Comparison of ENCODE assay signal across 8 mouse cellular contexts in the genomic region with DNA sequence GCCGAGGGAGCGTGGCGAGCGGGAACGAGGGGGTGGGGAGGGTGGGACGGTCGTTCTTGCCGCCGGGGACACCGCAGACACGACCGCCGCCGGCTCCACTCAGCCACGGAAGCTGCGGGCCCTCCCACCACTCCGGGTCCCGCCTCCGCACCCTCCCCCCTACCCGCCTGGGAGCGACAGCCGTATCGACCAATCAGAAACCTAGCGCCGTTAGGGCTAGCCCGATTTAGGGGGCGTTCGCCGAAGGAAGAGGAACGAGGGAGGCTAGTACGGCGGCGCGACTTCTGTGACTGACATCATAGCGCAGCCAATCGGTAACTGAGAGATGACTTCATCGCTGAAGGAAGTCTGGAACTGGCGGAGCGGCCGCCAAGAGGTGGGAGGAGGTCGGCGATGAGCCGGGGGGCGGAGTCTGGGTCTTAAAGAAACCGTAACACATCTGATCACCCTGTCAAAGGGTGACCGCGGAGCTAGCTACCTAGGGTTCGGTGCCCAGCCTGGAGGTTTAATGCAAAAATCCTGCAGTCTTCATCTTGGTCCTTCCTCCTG. TPM values are rescaled to one million over a fixed set of nuclear protein-coding genes. Genes with fewer than 3 reads are reported as not detected.
DNase-seq lines count a peak whose midpoint lies in the region; ATAC-seq and TF ChIP-seq lines count a peak whose summit lies in the region.

Gene Mrtfa, minus strand, starts transcription at position 128 of the 549 bp plus-strand sequence.

- TF ChIP-seq POLR2A in testis, adult 2 months (IDR thresholded peaks at IDR 0.05; ENCODE audit: control insufficient read depth, low read depth, low read length), result peak; percentile 66; the same call in 1 of the 2 replicates

- peak within 1 kb of the TSS; percentile 76 for H3K27ac ChIP-seq in forebrain, embryonic 12.5 days
- H3K27ac ChIP-seq in heart, postnatal 0 days (ENCODE audit: low read depth), result peak within 1 kb of the TSS; percentile 56; the same call in 1 of the 2 replicates
- H3K27ac ChIP-seq in liver, embryonic 16.5 days (ENCODE audit: low read length), result peak within 1 kb of the TSS; percentile 48
- peak within 1 kb of the TSS; percentile 87 for H3K27ac ChIP-seq in neural tube, embryonic 13.5 days (replicated peaks)
- H3K27ac ChIP-seq in testis, adult 2 months (ENCODE audit: control insufficient read depth, insufficient read depth, low read depth, low read length), result peak within 1 kb of the TSS; percentile 79

- peak within 1 kb of the TSS; percentile 92 for H3K9ac ChIP-seq in forebrain, embryonic 12.5 days
- H3K9ac ChIP-seq in heart, postnatal 0 days (replicated peaks; ENCODE audit: low read depth, low read length), result peak within 1 kb of the TSS; percentile 71
- peak within 1 kb of the TSS; percentile 80 for H3K9ac ChIP-seq in liver, embryonic 16.5 days (ENCODE audit: low read depth, low read length)
- peak within 1 kb of the TSS; percentile 97 for H3K9ac ChIP-seq in neural tube, embryonic 13.5 days

- DNase-seq in c-Kit-positive CD71-positive TER-119-positive erythroid progenitor cells, embryonic 14.5 days (ENCODE audit: low spot score), result peak; percentile 97
- DNase-seq in heart, postnatal 0 days (ENCODE audit: low spot score), result peak; percentile 99
- peak; percentile 99 for DNase-seq in kidney, postnatal 4 days

- H3K36me3 ChIP-seq in E14TG2a.4 (ENCODE audit: insufficient read depth, low read length), result peaks cover 16% of the 10 kb centered on the region; the same call in 1 of the 2 replicates
- H3K36me3 ChIP-seq in forebrain, embryonic 12.5 days (replicated peaks), result 0 out of 2 replicates have a peak, but pooled peaks cover 3% of the 10 kb centered on the region
- H3K36me3 ChIP-seq in heart, postnatal 0 days (replicated peaks; ENCODE audit: control insufficient read depth, insufficient read depth, low read length), result no peaks in the 10 kb centered on the region; the same call in 1 of the 2 replicates
- H3K36me3 ChIP-seq in liver, embryonic 16.5 days (ENCODE audit: control insufficient read depth, insufficient read depth), result no peaks in the 10 kb centered on the region
- peaks cover 8% of the 10 kb centered on the region for H3K36me3 ChIP-seq in neural tube, embryonic 13.5 days
- no peaks in the 10 kb centered on the region for H3K36me3 ChIP-seq in testis, adult 2 months (ENCODE audit: control insufficient read depth, insufficient read depth, low read length)

- H3K4me3 ChIP-seq in E14TG2a.4 (replicated peaks; ENCODE audit: low read length), result peak within 1 kb of the TSS; percentile 97
- H3K4me3 ChIP-seq in forebrain, embryonic 12.5 days (replicated peaks), result peak within 1 kb of the TSS; percentile 87
- H3K4me3 ChIP-seq in heart, postnatal 0 days (ENCODE audit: low read depth, low read length), result peak within 1 kb of the TSS; percentile 71
- peak within 1 kb of the TSS; percentile 84 for H3K4me3 ChIP-seq in liver, embryonic 16.5 days (ENCODE audit: low read depth, low read length)
- H3K4me3 ChIP-seq in neural tube, embryonic 13.5 days, result peak within 1 kb of the TSS; percentile 98
- H3K4me3 ChIP-seq in testis, adult 2 months (ENCODE audit: control insufficient read depth, low read depth, low read length), result peak within 1 kb of the TSS; percentile 98

- peaks cover 30% of the 10 kb centered on the region for H3K4me1 ChIP-seq in E14TG2a.4 (replicated peaks; ENCODE audit: low read depth, low read length)
- peaks cover 24% of the 10 kb centered on the region for H3K4me1 ChIP-seq in forebrain, embryonic 12.5 days
- peaks cover 11% of the 10 kb centered on the region; the same call in 1 of the 2 replicates for H3K4me1 ChIP-seq in heart, postnatal 0 days (ENCODE audit: control insufficient read depth, insufficient read depth)
- H3K4me1 ChIP-seq in liver, embryonic 16.5 days (ENCODE audit: control insufficient read depth, low read depth, low read length), result peaks cover 14% of the 10 kb centered on the region
- H3K4me1 ChIP-seq in neural tube, embryonic 13.5 days (replicated peaks), result peaks cover 30% of the 10 kb centered on the region
- peaks cover 9% of the 10 kb centered on the region for H3K4me1 ChIP-seq in testis, adult 2 months (ENCODE audit: control insufficient read depth, insufficient read depth, low read length)

- H3K9me3 ChIP-seq in E14TG2a.4 (ENCODE audit: low read length), result no peaks in the 10 kb centered on the region
- no peaks in the 10 kb centered on the region for H3K9me3 ChIP-seq in forebrain, embryonic 12.5 days
- H3K9me3 ChIP-seq in heart, postnatal 0 days (replicated peaks; ENCODE audit: control insufficient read depth, low read length), result no peaks in the 10 kb centered on the region
- H3K9me3 ChIP-seq in liver, embryonic 16.5 days (replicated peaks; ENCODE audit: control insufficient read depth, low read length), result no peaks in the 10 kb centered on the region
- no peaks in the 10 kb centered on the region for H3K9me3 ChIP-seq in neural tube, embryonic 13.5 days

- peak within 1 kb of the TSS; percentile 89 for H3K4me2 ChIP-seq in forebrain, embryonic 12.5 days
- peak within 1 kb of the TSS; percentile 86 for H3K4me2 ChIP-seq in heart, postnatal 0 days (ENCODE audit: low read depth, low read length)
- peak within 1 kb of the TSS; percentile 98 for H3K4me2 ChIP-seq in liver, embryonic 16.5 days (ENCODE audit: low read depth, low read length)
- peak within 1 kb of the TSS; percentile 85 for H3K4me2 ChIP-seq in neural tube, embryonic 13.5 days

- no peak for TF ChIP-seq EP300 in heart, postnatal 0 days (IDR thresholded peaks at IDR 0.05; ENCODE audit: low read depth)

- ATAC-seq in forebrain, embryonic 12.5 days (ENCODE audit: low FRiP score), result peak; percentile 99
- ATAC-seq in heart, postnatal 0 days (ENCODE audit: insufficient read depth, low read depth), result peak; percentile 99
- ATAC-seq in liver, embryonic 16.5 days (ENCODE audit: low read depth), result peak; percentile 98
- peak; percentile 99 for ATAC-seq in neural tube, embryonic 13.5 days (ENCODE audit: low read depth)

- no peak for TF ChIP-seq CTCF in E14TG2a.4 (conservative IDR thresholded peaks at IDR 0.05; ENCODE audit: low read length)
- TF ChIP-seq CTCF in heart, postnatal 0 days (IDR thresholded peaks at IDR 0.05; ENCODE audit: low read depth), result no peak
- TF ChIP-seq CTCF in testis, adult 2 months (IDR thresholded peaks at IDR 0.05; ENCODE audit: control insufficient read depth, insufficient read depth, insufficient replicate concordance, low read depth, low read length), result no peak

- H3K27me3 ChIP-seq in E14TG2a.4 (ENCODE audit: insufficient read depth, low read length), result no peaks in the 10 kb centered on the region
- no peaks in the 10 kb centered on the region for H3K27me3 ChIP-seq in forebrain, embryonic 12.5 days
- H3K27me3 ChIP-seq in heart, postnatal 0 days (ENCODE audit: control insufficient read depth, insufficient read depth, low read length), result no peaks in the 10 kb centered on the region
- H3K27me3 ChIP-seq in liver, embryonic 16.5 days (ENCODE audit: control insufficient read depth, insufficient read depth, low read depth, low read length), result no peaks in the 10 kb centered on the region
- H3K27me3 ChIP-seq in neural tube, embryonic 13.5 days, result no peaks in the 10 kb centered on the region
- no peaks in the 10 kb centered on the region for H3K27me3 ChIP-seq in testis, adult 2 months (ENCODE audit: control insufficient read depth, insufficient read depth, low read length)

- under 1% methylated on average over 44 of the region's 48 CpGs for WGBS in forebrain, embryonic 12.5 days
- under 1% methylated on average over 46 of the region's 48 CpGs for WGBS in heart, postnatal 0 days
- under 1% methylated on average over 48 of the region's 48 CpGs for WGBS in liver, embryonic 16.5 days (ENCODE audit: insufficient replicate concordance)
- WGBS in neural tube, embryonic 13.5 days, result under 1% methylated on average over 48 of the region's 48 CpGs

RNA-seq across cellular contexts. Expression of gene Mrtfa, which starts in this region (rescaled TPM):
- 25.7 and 27.9 TPM in 2 replicates for polyA plus RNA-seq in forebrain, embryonic 12.5 days (2016; fragmentation: Nextera tagmentation; extraction: Ambion mirVana)
- total RNA-seq in heart, postnatal 0 days (2014; rRNA removed; ENCODE audit: low replicate concordance), result 11.4 and 26.0 TPM in 2 replicates
- 4.9 and 5.8 TPM in 2 replicates for polyA plus RNA-seq in heart, postnatal 0 days (2015; fragmentation: Nextera tagmentation; extraction: Ambion mirVana)
- polyA plus RNA-seq in liver, embryonic 16.5 days (2015; fragmentation: Nextera tagmentation; extraction: Ambion mirVana), result 5.4 and 6.1 TPM in 2 replicates
- polyA plus RNA-seq in neural tube, embryonic 13.5 days (2015; fragmentation: Nextera tagmentation; extraction: Ambion mirVana), result 23.3 and 27.1 TPM in 2 replicates
- 26.8 and 30.2 TPM in 2 replicates for polyA plus RNA-seq in testis, adult 2 months (2012; rRNA removed)

Comparison
In these comparisons a context has a peak if more than half of its experiments do, and no peak if none do; other contexts are left out.
1. Peak in every context shown above with its lines: DNase-seq, ATAC-seq, H3K4me3 ChIP-seq and H3K27ac ChIP-seq.